Mouse (Mus musculus) heart, embryonic 15.5 days (tissue): Measurements from ENCODE around the gene Tpr. TPM values are rescaled to one million over a fixed set of nuclear protein-coding genes. Genes with fewer than 3 reads are reported as not detected.

Source experiments
- ATAC-seq: fragments of 200-750 bp; cut with Nextera tagmentation; replicated peaks from 2 replicates; pipeline ENCODE4 v1.8.0; 2017; ENCODE audit warnings: low read depth, moderate TSS enrichment; ENCODE audit not compliant: insufficient number of reproducible peaks, insufficient read depth, low FRiP score
- H3K27ac ChIP-seq: fragments of 300-500 bp; sonication (generic); 2 replicates; pipeline ENCODE4 v1.5.1; 2015; ENCODE audit warnings: mild to moderate bottlenecking, inconsistent platforms
- H3K27me3 ChIP-seq: fragments of 300-500 bp; sonication (generic); 2 replicates; pipeline ENCODE4 v1.6.1; 2015; ENCODE audit warnings: inconsistent platforms
- H3K36me3 ChIP-seq: fragments of 300-500 bp; sonication (generic); 2 replicates; pipeline ENCODE4 v1.6.1; 2015; ENCODE audit warnings: mild to moderate bottlenecking, inconsistent platforms
- H3K4me1 ChIP-seq: fragments of 300-500 bp; sonication (generic); replicated peaks from 2 replicates; pipeline ENCODE4 v1.6.1; 2015; ENCODE audit warnings: inconsistent platforms
- H3K4me2 ChIP-seq: fragments of 300-500 bp; sonication (generic); 2 replicates; pipeline ENCODE4 v1.6.1; 2015; ENCODE audit warnings: inconsistent platforms, mild to moderate bottlenecking, moderate library complexity
- H3K4me3 ChIP-seq: fragments of 300-500 bp; sonication (generic); 2 replicates; pipeline ENCODE4 v1.5.1; 2015; ENCODE audit warnings: mild to moderate bottlenecking, inconsistent platforms
- H3K9ac ChIP-seq: fragments of 300-500 bp; sonication (generic); 2 replicates; pipeline ENCODE4 v1.6.1; 2015; ENCODE audit warnings: mild to moderate bottlenecking, inconsistent platforms
- H3K9me3 ChIP-seq: fragments of 300-500 bp; sonication (generic); replicated peaks from 2 replicates; pipeline ENCODE4 v1.6.1; 2016; ENCODE audit warnings: inconsistent platforms
- WGBS: fragments of 180-500 bp; shearing (Covaris S2); methylation state at CpG from one replicate; pipeline ENCODE4 v1.1.7; 2015; ENCODE audit warnings: mixed read lengths; 5-methylcytosine and 5-hydroxymethylcytosine counted together
- polyA plus RNA-seq: library from polyadenylated mRNA; unstranded; fragments of >200 nt; fragmentation: Nextera tagmentation; extraction: Ambion mirVana; gene quantifications from 2 replicates; pipeline ENCODE4 v1.2.1, GENCODE M21; 2015

Gene Tpr
- polyA plus RNA-seq, 1 experiment from 2014 or later, result 129 TPM

GRCm38 (mm10) chr1:150404555-150404954 is 11.9 kb downstream of the Tpr start:
- no peak overlapping the region for H3K9ac ChIP-seq
- no peak overlapping the region for H3K4me3 ChIP-seq
- no peak overlapping the region for H3K4me2 ChIP-seq
- no peak overlapping the region for H3K27ac ChIP-seq
- 56% methylated on average over 3 of the region's 3 CpGs for WGBS
- peaks cover 56% of the 10 kb centered on the region for H3K36me3 ChIP-seq
- H3K9me3 ChIP-seq, result no peaks in the 10 kb centered on the region
- H3K4me1 ChIP-seq, result no peaks in the 10 kb centered on the region
- no peaks in the 10 kb centered on the region for H3K27me3 ChIP-seq
- no peak for ATAC-seq

GRCm38 (mm10) chr1:150407285-150407684 is 14.6 kb downstream of the Tpr start:
- Histone ChIP-seq H3K36me3 (peaks cover 73% of the 10 kb centered on the region), H3K4me3 (no peak overlapping the region), H3K27me3 (no peaks in the 10 kb centered on the region), H3K9me3 (no peaks in the 10 kb centered on the region), H3K9ac (no peak overlapping the region), H3K4me2 (no peak overlapping the region), H3K4me1 (no peaks in the 10 kb centered on the region), H3K27ac (no peak overlapping the region)
- no peak for ATAC-seq
- WGBS, result 57% methylated on average over 9 of the region's 9 CpGs

- no peak for ATAC-seq
- Histone ChIP-seq H3K9me3 (no peaks in the 10 kb centered on the region), H3K9ac (no peak overlapping the region), H3K27me3 (no peaks in the 10 kb centered on the region), H3K36me3 (peaks cover 78% of the 10 kb centered on the region), H3K4me2 (no peak overlapping the region), H3K4me1 (no peaks in the 10 kb centered on the region), H3K4me3 (no peak overlapping the region), H3K27ac (no peak overlapping the region)
- 97% methylated on average over 6 of the region's 6 CpGs for WGBS
Measured at GRCm38 (mm10) chr1:150409996-150410395, 17.4 kb downstream of the Tpr start.

- Histone ChIP-seq H3K27ac (no peak overlapping the region), H3K4me2 (no peak overlapping the region), H3K9me3 (no peaks in the 10 kb centered on the region), H3K4me3 (no peak overlapping the region), H3K4me1 (no peaks in the 10 kb centered on the region), H3K27me3 (no peaks in the 10 kb centered on the region), H3K9ac (no peak overlapping the region), H3K36me3 (peaks cover 72% of the 10 kb centered on the region)
- no peak for ATAC-seq
- 87% methylated on average over 3 of the region's 3 CpGs for WGBS
Measured at GRCm38 (mm10) chr1:150416006-150416405, 23.4 kb downstream of the Tpr start.

- Histone ChIP-seq H3K4me1 (no peaks in the 10 kb centered on the region), H3K9ac (no peak overlapping the region), H3K4me2 (no peak overlapping the region), H3K9me3 (no peaks in the 10 kb centered on the region), H3K36me3 (peaks cover 73% of the 10 kb centered on the region), H3K27ac (no peak overlapping the region), H3K27me3 (no peaks in the 10 kb centered on the region), H3K4me3 (no peak overlapping the region)
- no peak for ATAC-seq
- 92% methylated on average over 4 of the region's 4 CpGs for WGBS
Measured at GRCm38 (mm10) chr1:150418426-150418825, 25.8 kb downstream of the Tpr start.

GRCm38 (mm10) chr1:150425665-150426064 is 33.0 kb downstream of the Tpr start:
- no peak overlapping the region for H3K4me3 ChIP-seq
- peaks cover 86% of the 10 kb centered on the region for H3K36me3 ChIP-seq
- no peak overlapping the region for H3K4me2 ChIP-seq
- no peak overlapping the region for H3K9ac ChIP-seq
- ATAC-seq, result 0 out of 2 replicates have a peak, but pooled peaks have one; percentile 43
- H3K9me3 ChIP-seq, result no peaks in the 10 kb centered on the region
- H3K4me1 ChIP-seq, result no peaks in the 10 kb centered on the region
- H3K27me3 ChIP-seq, result no peaks in the 10 kb centered on the region
- 61% methylated on average over 9 of the region's 9 CpGs for WGBS
- H3K27ac ChIP-seq, result no peak overlapping the region

- peaks cover 90% of the 10 kb centered on the region for H3K36me3 ChIP-seq
- H3K9me3 ChIP-seq, result no peaks in the 10 kb centered on the region
- no peaks in the 10 kb centered on the region for H3K27me3 ChIP-seq
- H3K4me3 ChIP-seq, result no peak overlapping the region
- H3K4me1 ChIP-seq, result no peaks in the 10 kb centered on the region
- no peak for ATAC-seq
- no peak overlapping the region for H3K4me2 ChIP-seq
- no peak overlapping the region for H3K27ac ChIP-seq
- 75% methylated on average over 3 of the region's 3 CpGs for WGBS
- H3K9ac ChIP-seq, result no peak overlapping the region
Measured at GRCm38 (mm10) chr1:150426216-150426615, 33.6 kb downstream of the Tpr start.

GRCm38 (mm10) chr1:150438641-150439040 is 46.0 kb downstream of the Tpr start:
- 90% methylated on average over 3 of the region's 3 CpGs for WGBS
- H3K27ac ChIP-seq, result no peak overlapping the region
- no peak overlapping the region for H3K4me3 ChIP-seq
- peaks cover 77% of the 10 kb centered on the region for H3K36me3 ChIP-seq
- no peak overlapping the region for H3K9ac ChIP-seq
- no peak for ATAC-seq
- no peak overlapping the region for H3K4me2 ChIP-seq
- H3K9me3 ChIP-seq, result no peaks in the 10 kb centered on the region
- no peaks in the 10 kb centered on the region for H3K4me1 ChIP-seq
- no peaks in the 10 kb centered on the region for H3K27me3 ChIP-seq

- H3K4me3 ChIP-seq, result no peak overlapping the region
- peaks cover 78% of the 10 kb centered on the region for H3K36me3 ChIP-seq
- H3K27me3 ChIP-seq, result no peaks in the 10 kb centered on the region
- no peaks in the 10 kb centered on the region for H3K4me1 ChIP-seq
- 67% methylated on average over 4 of the region's 4 CpGs for WGBS
- ATAC-seq, result no peak
- H3K27ac ChIP-seq, result no peak overlapping the region
- no peak overlapping the region for H3K9ac ChIP-seq
- no peak overlapping the region for H3K4me2 ChIP-seq
- no peaks in the 10 kb centered on the region for H3K9me3 ChIP-seq
Measured at GRCm38 (mm10) chr1:150441731-150442130, 49.1 kb downstream of the Tpr start.

GRCm38 (mm10) chr1:150458977-150459376 is 66.3 kb downstream of the Tpr start:
- no peaks in the 10 kb centered on the region for H3K27me3 ChIP-seq
- no peaks in the 10 kb centered on the region for H3K9me3 ChIP-seq
- no peaks in the 10 kb centered on the region for H3K4me1 ChIP-seq
- H3K4me3 ChIP-seq, result no peak overlapping the region
- WGBS, result 53% methylated on average over 5 of the region's 5 CpGs
- no peak overlapping the region for H3K27ac ChIP-seq
- no peak for ATAC-seq
- no peak overlapping the region for H3K9ac ChIP-seq
- H3K36me3 ChIP-seq, result no peaks in the 10 kb centered on the region
- H3K4me2 ChIP-seq, result no peak overlapping the region

GRCm38 (mm10) chr1:150459599-150459998 is 67.0 kb downstream of the Tpr start:
- Histone ChIP-seq H3K4me3 (no peak overlapping the region), H3K9ac (no peak overlapping the region), H3K27me3 (no peaks in the 10 kb centered on the region), H3K27ac (no peak overlapping the region), H3K36me3 (no peaks in the 10 kb centered on the region), H3K4me2 (no peak overlapping the region), H3K4me1 (no peaks in the 10 kb centered on the region), H3K9me3 (no peaks in the 10 kb centered on the region)
- 70% methylated on average over 3 of the region's 3 CpGs for WGBS
- no peak for ATAC-seq

GRCm38 (mm10) chr1:150460595-150460994 is 68.0 kb downstream of the Tpr start:
- Histone ChIP-seq H3K27ac (no peak overlapping the region), H3K4me1 (no peaks in the 10 kb centered on the region), H3K4me3 (no peak overlapping the region), H3K27me3 (no peaks in the 10 kb centered on the region), H3K36me3 (no peaks in the 10 kb centered on the region), H3K9me3 (no peaks in the 10 kb centered on the region), H3K4me2 (no peak overlapping the region), H3K9ac (no peak overlapping the region)
- ATAC-seq, result no peak
- WGBS, result 40% methylated on average over 7 of the region's 7 CpGs
